33 mouse cellular contexts compared by ENCODE assay signal in genomic region chr16:58570694-58571264, GRCm38 (mm10). TPM values are rescaled to one million over a fixed set of nuclear protein-coding genes. Genes with fewer than 3 reads are reported as not detected.
"Had no signal": no experiment of that assay in that cellular context is flagged by ENCODE, and none has a peak within 500 bp of the region (broad histone marks: within the 10 kb centered on the region; RNA-seq: fewer than 3 reads in every experiment).

No protein-coding gene starts in this region.

- H3K27me3 ChIP-seq: embryonic facial prominence, embryonic 12.5 days; embryonic facial prominence, embryonic 13.5 days; embryonic facial prominence, embryonic 15.5 days; forebrain, embryonic 12.5 days; forebrain, embryonic 13.5 days; forebrain, embryonic 15.5 days had no signal

- H3K4me2 ChIP-seq: embryonic facial prominence, embryonic 12.5 days; embryonic facial prominence, embryonic 13.5 days; embryonic facial prominence, embryonic 15.5 days; forebrain, embryonic 12.5 days; forebrain, embryonic 13.5 days; forebrain, embryonic 15.5 days had no signal

- H3K27ac ChIP-seq: embryonic facial prominence, embryonic 10.5 days; embryonic facial prominence, embryonic 12.5 days; embryonic facial prominence, embryonic 13.5 days; embryonic facial prominence, embryonic 15.5 days; forebrain, embryonic 10.5 days; forebrain, embryonic 12.5 days; forebrain, embryonic 13.5 days; forebrain, embryonic 15.5 days; gastrocnemius, adult 2 months had no signal

- ATAC-seq: forebrain, embryonic 13.5 days; forebrain, embryonic 14.5 days; forebrain, embryonic 15.5 days; forebrain, embryonic 16.5 days; forebrain, postnatal 0 days had no signal

- H3K9ac ChIP-seq: embryonic facial prominence, embryonic 12.5 days; embryonic facial prominence, embryonic 13.5 days; embryonic facial prominence, embryonic 15.5 days; forebrain, embryonic 12.5 days; forebrain, embryonic 13.5 days; forebrain, embryonic 15.5 days; forebrain, postnatal 0 days had no signal

- H3K4me1 ChIP-seq: embryonic facial prominence, embryonic 10.5 days; embryonic facial prominence, embryonic 12.5 days; embryonic facial prominence, embryonic 13.5 days; embryonic facial prominence, embryonic 15.5 days; forebrain, embryonic 10.5 days; forebrain, embryonic 12.5 days; forebrain, embryonic 13.5 days; forebrain, embryonic 15.5 days had no signal

- DNase-seq: cerebellum, adult 2 months; cerebellum, adult 8-10 months; cerebellum, adult 9-10 months; cerebellum, adult 9-11 months; cerebellum, postnatal 10 days; cerebellum, postnatal 14 days; cerebellum, postnatal 25 days; cerebellum, postnatal 36 days; embryo, embryonic 11 days; forebrain, postnatal 0 days; gastrocnemius, adult 2 months; gastrocnemius, postnatal 10 days; gastrocnemius, postnatal 14 days; gastrocnemius, postnatal 25 days; gastrocnemius, postnatal 36 days; heart, adult 11 months; heart, adult 18-20 months had no signal

- H3K4me3 ChIP-seq: embryonic facial prominence, embryonic 10.5 days; embryonic facial prominence, embryonic 12.5 days; embryonic facial prominence, embryonic 13.5 days; embryonic facial prominence, embryonic 15.5 days; erythroblast, embryonic 14.5 days; forebrain, embryonic 10.5 days; forebrain, embryonic 12.5 days; forebrain, embryonic 13.5 days; forebrain, embryonic 15.5 days; gastrocnemius, adult 2 months had no signal

- H3K9me3 ChIP-seq: embryonic facial prominence, embryonic 10.5 days; embryonic facial prominence, embryonic 12.5 days; embryonic facial prominence, embryonic 13.5 days; embryonic facial prominence, embryonic 15.5 days; forebrain, embryonic 10.5 days; forebrain, embryonic 12.5 days; forebrain, embryonic 13.5 days; forebrain, embryonic 15.5 days had no signal

- H3K36me3 ChIP-seq: embryonic facial prominence, embryonic 10.5 days; embryonic facial prominence, embryonic 12.5 days; embryonic facial prominence, embryonic 13.5 days; embryonic facial prominence, embryonic 15.5 days; forebrain, embryonic 10.5 days; forebrain, embryonic 12.5 days; forebrain, embryonic 15.5 days had no signal

RNA-seq across cellular contexts. Expression of gene Gm813, which starts 46.0 kb away (rescaled TPM):
- polyA plus RNA-seq: cerebellum, adult 2 months; embryonic facial prominence, embryonic 10.5 days; embryonic facial prominence, embryonic 11.5 days; embryonic facial prominence, embryonic 12.5 days; embryonic facial prominence, embryonic 13.5 days; embryonic facial prominence, embryonic 14.5 days; embryonic facial prominence, embryonic 15.5 days; erythroblast, embryonic 14.5 days; forebrain, embryonic 10.5 days; forebrain, embryonic 11.5 days; forebrain, embryonic 12.5 days; forebrain, embryonic 13.5 days; forebrain, embryonic 14.5 days; forebrain, embryonic 15.5 days; forebrain, embryonic 16.5 days; forebrain, postnatal 0 days; frontal cortex, adult 2 months; gonadal fat pad, adult 2 months had no signal
